Mouse (Mus musculus): ENCODE results near the gene Mettl7a1.

- TF ChIP-seq ZNF384 (IDR thresholded peaks at IDR 0.05; ENCODE audit: low read depth, low read length) (no peak), ZC3H11A (IDR thresholded peaks at IDR 0.05; ENCODE audit: borderline replicate concordance, low read depth, low read length) (no peak), CHD2 (IDR thresholded peaks at IDR 0.05; ENCODE audit: low read depth, low read length) (no peak), HCFC1 (IDR thresholded peaks at IDR 0.05; ENCODE audit: borderline replicate concordance, insufficient read depth, low read length) (no peak)
Observed at GRCm38 (mm10) chr15:100268916-100269315, 35.0 kb upstream of the Mettl7a1 start.
